Mouse (Mus musculus) liver, postnatal 0 days (tissue): Measurements from ENCODE around the gene Itpk1. TPM values are rescaled to one million over a fixed set of nuclear protein-coding genes. Genes with fewer than 3 reads are reported as not detected.

Experiments
- ATAC-seq: fragments of 200-750 bp; cut with Nextera tagmentation; 2 replicates; pipeline ENCODE4 v1.8.0; 2017; ENCODE audit warnings: mild to moderate bottlenecking, moderate library complexity
- DNase-seq: peaks from one replicate; pipeline ENCODE4 v3.0.0-alpha.2; 2016
- H3K27ac ChIP-seq: fragments of 300-500 bp; sonication (generic); 2 replicates; pipeline ENCODE4 v1.5.1; 2014; ENCODE audit warnings: antibody characterized with exemption, moderate library complexity, mild to moderate bottlenecking, low read depth
- H3K27me3 ChIP-seq: fragments of 300-500 bp; sonication (generic); 2 replicates; pipeline ENCODE4 v1.6.1; 2014; ENCODE audit warnings: low read length, control low read depth, mixed read lengths; ENCODE audit not compliant: insufficient read depth
- H3K36me3 ChIP-seq: fragments of 300-500 bp; sonication (generic); replicated peaks from 2 replicates; pipeline ENCODE4 v1.6.1; 2014; ENCODE audit warnings: mild to moderate bottlenecking, control low read depth, low read length, moderate library complexity, mixed read lengths; ENCODE audit not compliant: insufficient read depth
- H3K4me1 ChIP-seq: fragments of 300-500 bp; sonication (generic); 2 replicates; pipeline ENCODE4 v1.6.1; 2014; ENCODE audit warnings: antibody characterized with exemption, mild to moderate bottlenecking, control low read depth; ENCODE audit not compliant: insufficient read depth
- H3K4me2 ChIP-seq: fragments of 300-500 bp; sonication (generic); 2 replicates; pipeline ENCODE4 v1.6.1; 2014; ENCODE audit warnings: low read depth, mild to moderate bottlenecking, low read length, moderate library complexity, mixed read lengths
- H3K4me3 ChIP-seq: fragments of 300-500 bp; sonication (generic); 2 replicates; pipeline ENCODE4 v1.5.1; 2014; ENCODE audit warnings: low read depth, low read length
- H3K9ac ChIP-seq: fragments of 300-500 bp; sonication (generic); replicated peaks from 2 replicates; pipeline ENCODE4 v1.6.1; 2014; ENCODE audit warnings: mild to moderate bottlenecking, moderate library complexity
- H3K9me3 ChIP-seq: fragments of 300-500 bp; sonication (generic); 2 replicates; pipeline ENCODE4 v1.6.1; 2016; ENCODE audit warnings: mild to moderate bottlenecking, control low read depth, low read length, mixed read lengths
- CTCF ChIP-seq: sonication (generic); IDR thresholded peaks from 2 replicates; pipeline ENCODE4 v1.5.1; 2016; ENCODE audit warnings: antibody characterized with exemption, low read depth
- EP300 ChIP-seq: IDR thresholded peaks from 2 replicates; pipeline ENCODE4 v1.6.1; 2016; ENCODE audit warnings: antibody characterized with exemption, low read depth, mild to moderate bottlenecking
- WGBS: fragments of 180-500 bp; shearing (Covaris S2); extraction: QIAGEN DNeasy Blood & Tissue Kit; methylation state at CpG from one replicate; pipeline ENCODE4 v1.1.7; 2014; ENCODE audit not compliant: insufficient replicate concordance; 5-methylcytosine and 5-hydroxymethylcytosine counted together
- polyA plus RNA-seq: library from polyadenylated mRNA; unstranded; fragments of >200 nt; fragmentation: Nextera tagmentation; extraction: Ambion mirVana; gene quantifications from 2 replicates; pipeline ENCODE4 v1.2.1, GENCODE M21; 2015

Gene Itpk1
- polyA plus RNA-seq, 1 experiment from 2014 or later, result 3.6 TPM

DNA sequence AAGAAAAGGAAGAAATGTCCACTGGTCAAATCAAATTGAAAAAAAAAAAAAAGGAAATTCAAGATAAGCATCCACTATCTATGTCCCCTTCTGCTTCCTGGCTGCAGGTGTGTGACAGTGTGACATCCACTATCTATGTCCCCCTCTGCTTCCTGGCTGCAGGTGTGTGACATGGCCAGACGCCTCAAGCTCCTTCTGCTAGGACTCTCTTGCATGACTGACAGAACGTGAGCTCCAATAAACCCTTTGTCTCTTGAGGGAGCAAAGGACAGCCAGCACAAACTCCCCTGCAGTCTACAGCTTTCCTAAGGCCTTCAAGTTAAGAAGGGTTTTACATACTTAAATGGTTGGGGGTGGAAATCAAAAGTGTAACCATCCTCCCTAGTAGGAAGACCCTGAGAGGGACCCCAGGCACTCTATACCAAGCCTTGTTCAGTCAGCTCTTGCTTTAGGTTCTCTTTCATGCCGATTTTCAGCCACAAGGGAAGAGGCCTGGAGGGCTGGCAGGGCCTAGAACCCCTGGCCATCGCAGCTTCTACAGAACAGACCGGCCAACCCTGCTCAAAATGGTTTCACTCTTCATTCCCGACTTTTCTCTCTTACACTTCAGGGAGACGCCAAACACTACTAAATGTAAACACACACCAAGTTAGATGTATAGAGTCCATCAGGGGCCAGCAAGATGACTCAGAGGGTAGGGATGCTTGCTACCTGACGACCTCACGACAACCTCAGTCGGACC lies 10.1 kb upstream of the Itpk1 start:
- Histone ChIP-seq H3K9ac (no peak overlapping the region), H3K27me3 (no peaks in the 10 kb centered on the region), H3K36me3 (no peaks in the 10 kb centered on the region), H3K4me1 (peaks cover 8% of the 10 kb centered on the region; the same call in 1 of the 2 replicates), H3K4me3 (no peak overlapping the region), H3K9me3 (no peaks in the 10 kb centered on the region), H3K27ac (no peak overlapping the region), H3K4me2 (no peak overlapping the region)
- WGBS, result 81% methylated on average over 10 of the region's 10 CpGs
- ATAC-seq (no peak), DNase-seq (no peak)
- TF ChIP-seq EP300, result no peak
- TF ChIP-seq CTCF, result no peak

DNA sequence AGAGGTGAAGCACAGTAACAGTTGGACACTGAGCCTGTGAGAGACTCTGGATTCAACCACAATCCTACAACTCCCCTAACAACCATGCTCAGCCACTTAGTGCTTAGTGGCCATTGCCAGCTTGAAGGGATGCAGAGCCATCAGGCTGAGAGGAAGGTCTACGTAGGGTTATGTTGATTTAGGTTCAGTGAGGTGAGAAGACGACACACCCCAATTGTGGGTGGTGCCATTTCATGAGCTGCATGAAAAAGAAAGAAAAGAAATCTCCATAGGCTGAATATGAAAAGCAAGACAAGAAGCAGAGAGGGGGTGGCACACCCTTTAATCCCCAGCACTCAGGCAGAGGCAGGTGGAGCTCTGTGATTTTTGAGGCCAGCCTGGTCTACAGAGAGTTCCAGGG lies 9.4 kb upstream of the Itpk1 start:
- no peak for DNase-seq
- no peaks in the 10 kb centered on the region for H3K9me3 ChIP-seq
- H3K9ac ChIP-seq, result no peak overlapping the region
- WGBS, result 67% methylated on average over 2 of the region's 2 CpGs
- ATAC-seq, result no peak
- H3K4me2 ChIP-seq, result no peak overlapping the region
- no peaks in the 10 kb centered on the region for H3K27me3 ChIP-seq
- no peaks in the 10 kb centered on the region for H3K36me3 ChIP-seq
- peaks cover 8% of the 10 kb centered on the region; the same call in 1 of the 2 replicates for H3K4me1 ChIP-seq
- no peak overlapping the region for H3K4me3 ChIP-seq
- no peak for TF ChIP-seq EP300
- no peak overlapping the region for H3K27ac ChIP-seq

DNA sequence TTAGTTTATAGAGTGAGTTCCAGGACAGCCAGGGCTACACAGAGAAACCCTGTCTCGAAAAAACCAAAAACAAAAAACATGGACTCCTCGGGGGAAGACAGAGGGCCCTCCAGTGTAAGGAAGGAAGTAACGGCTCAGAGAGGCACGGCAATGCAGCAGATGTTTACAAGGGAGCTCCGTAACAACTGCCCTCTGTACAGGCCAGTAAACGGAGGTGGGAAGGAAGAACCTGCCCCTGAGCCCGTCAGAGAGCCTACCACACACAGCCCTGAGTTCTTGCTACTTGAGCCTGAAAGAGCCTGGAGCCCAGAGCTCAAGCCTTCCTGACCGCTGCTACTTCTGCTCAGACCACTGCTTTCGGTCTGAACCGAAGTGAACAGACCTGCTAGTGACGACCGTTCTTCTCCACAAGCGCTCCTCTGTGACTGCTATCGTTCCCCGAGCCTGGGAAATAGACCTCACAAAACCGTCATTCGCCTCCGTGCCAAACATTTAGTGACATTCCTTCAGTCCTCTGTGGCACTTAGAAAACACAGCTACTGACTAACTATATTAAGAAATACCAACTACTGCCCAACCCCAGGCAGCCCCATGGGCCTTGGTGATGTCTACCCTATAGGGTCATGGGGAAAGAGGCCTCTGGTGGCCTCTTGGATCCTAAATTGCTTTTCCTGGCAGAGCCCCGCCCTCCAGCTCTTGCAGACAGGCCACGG lies 8.6 kb upstream of the Itpk1 start:
- 43% methylated on average over 20 of the region's 20 CpGs for WGBS

DNA sequence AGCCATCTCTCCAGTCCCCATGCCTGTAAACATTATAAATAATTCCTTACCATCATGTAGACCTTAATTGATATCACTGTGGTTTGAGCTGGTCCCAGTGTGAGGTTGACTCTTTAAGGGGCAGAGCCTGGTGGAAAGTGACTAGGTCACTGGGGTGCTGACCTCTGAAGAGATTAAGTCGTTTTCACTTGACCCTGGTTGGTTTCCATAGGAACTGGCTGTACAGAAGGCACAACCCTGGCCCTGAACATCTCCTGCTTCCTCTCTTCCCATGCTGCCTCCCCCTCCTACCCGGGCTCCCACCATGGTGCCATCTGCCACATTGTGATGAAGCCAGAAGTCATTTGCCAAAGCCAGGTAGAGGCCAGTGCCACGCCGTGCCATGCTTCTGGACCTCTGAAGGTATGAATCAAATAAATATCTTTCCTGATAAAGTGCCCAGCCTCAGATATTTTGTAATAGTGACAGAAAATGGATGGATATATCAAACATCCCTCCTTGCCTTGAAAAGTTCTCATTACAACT lies 6.2 kb upstream of the Itpk1 start:
- 63% methylated on average over 4 of the region's 4 CpGs for WGBS
- H3K4me3 ChIP-seq, result no peak overlapping the region
- no peak overlapping the region for H3K4me2 ChIP-seq
- TF ChIP-seq EP300, result no peak
- H3K27me3 ChIP-seq, result no peaks in the 10 kb centered on the region
- ATAC-seq, result no peak
- H3K9ac ChIP-seq, result no peak overlapping the region
- DNase-seq, result no peak
- H3K4me1 ChIP-seq, result peaks cover 9% of the 10 kb centered on the region; the same call in 1 of the 2 replicates
- no peaks in the 10 kb centered on the region for H3K36me3 ChIP-seq
- H3K27ac ChIP-seq, result no peak overlapping the region
- H3K9me3 ChIP-seq, result no peaks in the 10 kb centered on the region

More for the DNA sequence above, 8.6 kb upstream of the Itpk1 start:
- Histone ChIP-seq H3K4me1 (peaks cover 8% of the 10 kb centered on the region; the same call in 1 of the 2 replicates), H3K36me3 (no peaks in the 10 kb centered on the region), H3K27ac (peak overlapping the region; percentile 29; the same call in 1 of the 2 replicates), H3K9me3 (no peaks in the 10 kb centered on the region), H3K9ac (no peak overlapping the region), H3K4me2 (peak overlapping the region; percentile 47), H3K4me3 (no peak overlapping the region), H3K27me3 (no peaks in the 10 kb centered on the region)
- DNase-seq, result no peak
- ATAC-seq, result peak; percentile 21; the same call in 1 of the 2 replicates
- TF ChIP-seq EP300 (no peak), CTCF (no peak)

DNA sequence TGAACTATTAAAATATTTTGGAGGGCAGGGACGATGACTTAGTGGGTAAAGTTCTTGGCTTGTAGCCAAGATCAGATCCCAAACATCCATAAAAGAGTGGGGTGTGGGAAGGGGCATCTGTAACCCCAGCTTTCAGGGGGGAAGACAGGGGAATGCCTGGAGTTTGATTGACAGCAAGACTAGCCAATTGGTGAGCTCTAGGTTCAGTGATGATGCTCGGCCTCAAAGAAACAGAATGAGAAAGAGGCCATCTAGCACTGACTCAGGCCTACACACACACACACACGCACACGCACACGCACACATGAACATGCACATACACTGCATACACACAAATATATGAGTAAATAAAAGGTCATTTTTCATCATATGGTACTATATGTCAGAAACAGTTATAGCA lies 5.2 kb upstream of the Itpk1 start:
- no peak overlapping the region for H3K27ac ChIP-seq
- no peak overlapping the region for H3K9ac ChIP-seq

DNA sequence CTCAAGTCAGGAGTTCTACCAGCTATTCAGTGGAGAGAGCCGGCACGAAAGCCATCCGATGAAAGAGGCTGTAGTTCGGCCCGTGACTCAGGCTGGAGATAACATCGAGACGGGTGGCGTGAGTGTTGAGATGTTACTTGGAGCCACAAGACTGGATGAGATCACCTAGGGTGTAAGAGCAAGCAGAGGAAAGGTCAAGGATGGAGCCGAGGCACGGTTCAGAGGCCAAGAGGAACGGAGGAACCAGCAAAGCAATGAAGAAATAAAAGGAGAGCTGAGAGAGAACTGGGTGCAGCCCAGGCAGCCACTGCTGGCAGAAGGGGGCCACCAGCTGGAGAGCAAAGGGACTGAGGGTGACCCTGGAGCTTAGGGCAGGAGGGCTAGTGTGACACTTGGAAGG lies 3.5 kb upstream of the Itpk1 start:
- no peak for ATAC-seq
- H3K4me3 ChIP-seq, result no peak overlapping the region
- H3K27me3 ChIP-seq, result no peaks in the 10 kb centered on the region
- H3K9me3 ChIP-seq, result no peaks in the 10 kb centered on the region
- no peaks in the 10 kb centered on the region for H3K36me3 ChIP-seq
- no peak overlapping the region for H3K4me2 ChIP-seq
- H3K27ac ChIP-seq, result no peak overlapping the region
- TF ChIP-seq CTCF, result peak; percentile 39
- TF ChIP-seq EP300, result no peak
- WGBS, result 74% methylated on average over 11 of the region's 11 CpGs
- DNase-seq, result no peak
- H3K9ac ChIP-seq, result no peak overlapping the region
- H3K4me1 ChIP-seq, result peaks cover 24% of the 10 kb centered on the region

More for the DNA sequence above, 5.2 kb upstream of the Itpk1 start:
- H3K4me1 ChIP-seq, result peaks cover 18% of the 10 kb centered on the region
- H3K9me3 ChIP-seq, result no peaks in the 10 kb centered on the region
- H3K36me3 ChIP-seq, result no peaks in the 10 kb centered on the region
- no peak overlapping the region for H3K4me2 ChIP-seq
- H3K27me3 ChIP-seq, result no peaks in the 10 kb centered on the region
- no peak for ATAC-seq
- H3K4me3 ChIP-seq, result no peak overlapping the region
- DNase-seq, result no peak
- WGBS, result 79% methylated on average over 5 of the region's 5 CpGs
- TF ChIP-seq EP300 (no peak), CTCF (no peak)
